Mouse (Mus musculus): ENCODE data around the gene Phc2.

GRCm38 (mm10) chr4:128609925-128610402 is 44.5 kb upstream of the Phc2 start, which contains the start of gene Zscan20:
- peak; percentile 63; the same call in 1 of the 2 replicates for TF ChIP-seq POLR2A (IDR thresholded peaks at IDR 0.05; ENCODE audit: borderline replicate concordance, extremely low read depth, low read depth, low read length)
- no peak for TF ChIP-seq CTCF (IDR thresholded peaks at IDR 0.05; ENCODE audit: insufficient read depth, low read length)
